Mouse (Mus musculus) MEL (cell line): ENCODE measurements around the gene Olfr1359. TPM values are rescaled to one million over a fixed set of nuclear protein-coding genes. Genes with fewer than 3 reads are reported as not detected.
A peak's percentile ranks its signal among the peaks of the same experiment; 100 is the strongest.
"Not testable (repeated sequence)": the region's sequence is repeated elsewhere in the genome, so short reads cannot be mapped to it uniquely, and the experiment has no call there.

Experiments used
- DNase-seq: peaks from one replicate; pipeline ENCODE4 v3.0.0; 2011; ENCODE audit warnings: low read depth, low spot score
- H3K27ac ChIP-seq: 2 replicates; pipeline ENCODE4 v1.5.1; 2012; ENCODE audit warnings: low read depth, mild to moderate bottlenecking, control low read depth, low read length, moderate library complexity; ENCODE audit not compliant: control insufficient read depth
- H3K27me3 ChIP-seq, 2 experiments: fragments of 150-350 bp in 1 of 2; sonication (generic) in 1 of 2; 2 replicates each; pipeline ENCODE4 v1.6.1; 2012; ENCODE audit warnings: low read length in 2 of 2, mild to moderate bottlenecking in 2 of 2, improper control_type of control experiment in 1 of 2, moderate library complexity in 1 of 2; ENCODE audit not compliant: insufficient read depth in 2 of 2, control insufficient read depth in 1 of 2
- H3K36me3 ChIP-seq, 2 experiments: 2 replicates each; pipeline ENCODE4 v1.6.1; 2012 to 2014; ENCODE audit warnings: low read length in 2 of 2, improper control_type of control experiment in 1 of 2, inconsistent platforms in 1 of 2, mild to moderate bottlenecking in 1 of 2; ENCODE audit not compliant: insufficient read depth in 2 of 2, control insufficient read depth in 1 of 2
- H3K4me1 ChIP-seq, 2 experiments: fragments of 150-350 bp in 1 of 2; sonication (generic) in 1 of 2; 2 replicates each; pipeline ENCODE4 v1.6.1; 2012; ENCODE audit warnings: low read length in 2 of 2, improper control_type of control experiment in 1 of 2, mild to moderate bottlenecking in 1 of 2; ENCODE audit not compliant: insufficient read depth in 2 of 2, control insufficient read depth in 1 of 2
- H3K4me3 ChIP-seq, 2 experiments: fragments of 150-350 bp in 1 of 2; sonication (generic) in 1 of 2; 2 replicates each; pipeline ENCODE4 v1.5.1; 2012; ENCODE audit warnings: low read depth in 2 of 2, low read length in 2 of 2, mild to moderate bottlenecking in 2 of 2, moderate library complexity in 2 of 2, control low read depth in 1 of 2, improper control_type of control experiment in 1 of 2; ENCODE audit not compliant: control insufficient read depth in 1 of 2, insufficient read depth in 1 of 2
- H3K79me2 ChIP-seq: 2 replicates; pipeline ENCODE4 v1.6.1; 2012; ENCODE audit warnings: mild to moderate bottlenecking, low read length, moderate library complexity; ENCODE audit not compliant: control insufficient read depth, poor library complexity, insufficient read depth
- H3K9ac ChIP-seq: 2 replicates; pipeline ENCODE4 v1.6.1; 2012; ENCODE audit warnings: low read depth, mild to moderate bottlenecking, control low read depth, low read length, moderate library complexity; ENCODE audit not compliant: control insufficient read depth, poor library complexity, severe bottlenecking
- H3K9me3 ChIP-seq: fragments of 150-350 bp; sonication (generic); replicated peaks from 2 replicates; pipeline ENCODE4 v1.6.1; 2012; ENCODE audit warnings: mild to moderate bottlenecking, low read length, improper control_type of control experiment, moderate library complexity; ENCODE audit not compliant: insufficient read depth
- POLR2A ChIP-seq, 2 experiments: IDR thresholded peaks; 2 replicates each; pipeline ENCODE4 v1.6.1; 2011 to 2012; ENCODE audit warnings: low read length in 2 of 2, mild to moderate bottlenecking in 2 of 2, control low read depth in 1 of 2, improper control_type of control experiment in 1 of 2, low read depth in 1 of 2, moderate library complexity in 1 of 2; ENCODE audit not compliant: control insufficient read depth in 1 of 2, insufficient read depth in 1 of 2, poor library complexity in 1 of 2
- POLR2AphosphoS5 ChIP-seq: IDR thresholded peaks from 2 replicates; pipeline ENCODE4 v1.6.1; 2012; ENCODE audit warnings: low read depth, borderline replicate concordance, mild to moderate bottlenecking, inconsistent platforms, low read length, moderate library complexity, mixed read lengths
- RAD21 ChIP-seq: IDR thresholded peaks from 2 replicates; pipeline ENCODE4 v1.6.1; 2011; ENCODE audit warnings: mild to moderate bottlenecking, low read depth, low read length, improper control_type of control experiment
- TBP ChIP-seq: IDR thresholded peaks from 2 replicates; pipeline ENCODE4 v1.8.0; 2011; ENCODE audit warnings: low read depth, low read length, improper control_type of control experiment
- USF1 ChIP-seq: IDR thresholded peaks from 2 replicates; pipeline ENCODE4 v1.6.1; 2014; ENCODE audit warnings: low read depth, mild to moderate bottlenecking, inconsistent platforms, low read length, improper control_type of control experiment, moderate library complexity
- ZC3H11A ChIP-seq: IDR thresholded peaks from 2 replicates; pipeline ENCODE4 v1.6.1; 2012; ENCODE audit warnings: low read depth, mild to moderate bottlenecking, inconsistent platforms, low read length, improper control_type of control experiment
- polyA plus RNA-seq, 2 experiments: library from polyadenylated mRNA; stranded (reverse) in 1 of 2; unstranded in 1 of 2; fragments of >175 nt in 1 of 2; fragments of >200 nt in 1 of 2; gene quantifications; 2 replicates each; pipeline versions ENCODE4 v1.2.1 to v1.2.4; 2012; ENCODE audit warnings: low replicate concordance in 2 of 2, low read depth in 1 of 2; ENCODE audit not compliant: insufficient read length in 2 of 2, insufficient read depth in 1 of 2, missing spikeins in 1 of 2
- total RNA-seq: library from RNA; depleted of rRNA; stranded (reverse); fragments of 300-350 nt; gene quantifications from 2 replicates; pipeline ENCODE4 v1.2.3, GENCODE M21; 2012

The Olfr1359 gene
- total and polyA plus RNA-seq, 3 experiments, result not detected

GRCm38 (mm10) chr13:21749387-21750158 lies 51.7 kb downstream of the Olfr1359 start:
- Histone ChIP-seq H3K4me3 (peak overlapping the region; percentile 3 to 59), H3K79me2 (no peaks in the 10 kb centered on the region; the same call in 1 of the 2 replicates), H3K36me3 (peaks cover 0 to 29% of the 10 kb centered on the region in 2 experiments; a peak in 2 of 4 replicates), H3K27me3 (no peaks in the 10 kb centered on the region), H3K4me1 (peaks cover 6 to 20% of the 10 kb centered on the region in 2 experiments; a peak in 3 of 4 replicates), H3K9ac (peak overlapping the region; percentile 77), H3K9me3 (no peaks in the 10 kb centered on the region), H3K27ac (peak overlapping the region; percentile 88)
- peak; percentile 84 for DNase-seq
- no peak for TF ChIP-seq RAD21
- peak; percentile 52 to 88; a peak in 3 of 4 replicates for TF ChIP-seq POLR2A (IDR thresholded peaks at IDR 0.05; ENCODE audit: control insufficient read depth in 1 of 2, insufficient read depth in 1 of 2, low read depth in 1 of 2, low read length in 2 of 2, poor library complexity in 1 of 2)
- no peak for TF ChIP-seq ZC3H11A

GRCm38 (mm10) chr13:21750159-21751017 lies 52.5 kb downstream of the Olfr1359 start, which contains the start of gene Hist1h4k:
Gene Hist1h4k (minus strand): TSS chr13:21750505.
- peak; percentile 98 for TF ChIP-seq TBP
- peak; percentile 96 to 97 for TF ChIP-seq POLR2A (IDR thresholded peaks at IDR 0.05; ENCODE audit: control insufficient read depth in 1 of 2, insufficient read depth in 1 of 2, low read depth in 1 of 2, low read length in 2 of 2, poor library complexity in 1 of 2)
- TF ChIP-seq POLR2AphosphoS5, result peak; percentile 91; the same call in 1 of the 2 replicates
- H3K27me3 ChIP-seq, H3K9me3 ChIP-seq, H3K79me2 ChIP-seq: not testable (repeated sequence)
- DNase-seq, result peak; percentile 94
- H3K4me1 ChIP-seq, result peaks cover 2 to 21% of the 10 kb centered on the region in 2 experiments; a peak in 3 of 4 replicates
- H3K36me3 ChIP-seq, result peaks cover 0 to 30% of the 10 kb centered on the region in 2 experiments; a peak in 2 of 4 replicates
- H3K27ac ChIP-seq, result peak within 1 kb of the TSS; percentile 98
- peak within 1 kb of the TSS; percentile 6 to 59 for H3K4me3 ChIP-seq
- peak within 1 kb of the TSS; percentile 80 for H3K9ac ChIP-seq

- no peaks in the 10 kb centered on the region for H3K9me3 ChIP-seq
- H3K79me2 ChIP-seq, result no peaks in the 10 kb centered on the region; the same call in 1 of the 2 replicates
- TF ChIP-seq USF1, result no peak
- TF ChIP-seq TBP, result peak; percentile 63; the same call in 1 of the 2 replicates
- peak overlapping the region; percentile 94 for H3K27ac ChIP-seq
- peaks cover 0 to 14% of the 10 kb centered on the region in 2 experiments; a peak in 2 of 4 replicates for H3K4me1 ChIP-seq
- peak overlapping the region in 1 of 2 experiments; percentile 6; a peak in 1 of 4 replicates for H3K4me3 ChIP-seq
- DNase-seq, result peak; percentile 80
- peaks cover 0 to 32% of the 10 kb centered on the region in 2 experiments; a peak in 2 of 4 replicates for H3K36me3 ChIP-seq
- no peaks in the 10 kb centered on the region for H3K27me3 ChIP-seq
- H3K9ac ChIP-seq, result peak overlapping the region; percentile 80
These were observed 53.5 kb downstream of the Olfr1359 start for GRCm38 (mm10) chr13:21751417-21751816.
